Mouse (Mus musculus) liver, adult (tissue): Measurements from ENCODE around the gene Ppm1b.

Source experiments
- GATA4 ChIP-seq: IDR thresholded peaks from 2 replicates; pipeline ENCODE4 v1.6.1; 2014; ENCODE audit warnings: mild to moderate bottlenecking, low read length; ENCODE audit not compliant: insufficient replicate concordance

Gene Ppm1b

DNA sequence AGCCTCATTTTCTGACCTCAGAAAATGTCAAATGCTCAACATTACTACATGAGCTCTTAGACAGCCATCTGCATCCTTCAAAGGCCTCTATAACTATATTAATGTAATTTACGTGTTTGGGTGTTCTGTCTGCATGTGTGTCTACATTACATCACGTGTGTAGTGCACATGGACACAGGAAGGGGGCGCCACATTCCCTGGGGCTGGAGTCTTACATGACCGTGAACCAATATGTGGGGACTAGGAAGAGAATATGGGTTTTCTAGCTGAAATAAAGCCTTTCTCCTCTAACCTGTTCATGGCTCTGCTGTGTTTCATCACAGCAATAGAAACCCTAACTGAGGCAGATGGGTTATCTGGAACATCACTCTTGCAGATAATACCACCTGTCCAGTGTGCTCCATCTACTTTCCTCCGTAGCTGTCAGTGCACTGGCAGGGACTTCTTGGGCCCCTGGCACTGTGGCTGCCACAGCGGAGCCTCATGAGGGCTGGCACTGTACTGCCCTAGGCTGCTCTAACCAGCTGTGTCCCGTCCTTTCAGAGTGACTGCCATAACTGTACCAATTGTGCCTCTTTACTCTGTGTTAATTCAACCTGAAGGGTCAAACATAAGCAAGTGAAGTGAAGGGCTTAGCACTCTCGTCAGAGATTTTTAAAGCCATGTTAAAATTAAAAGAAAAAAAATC is 114.7 kb downstream of the Ppm1b start:
- TF ChIP-seq GATA4 = no peak

DNA sequence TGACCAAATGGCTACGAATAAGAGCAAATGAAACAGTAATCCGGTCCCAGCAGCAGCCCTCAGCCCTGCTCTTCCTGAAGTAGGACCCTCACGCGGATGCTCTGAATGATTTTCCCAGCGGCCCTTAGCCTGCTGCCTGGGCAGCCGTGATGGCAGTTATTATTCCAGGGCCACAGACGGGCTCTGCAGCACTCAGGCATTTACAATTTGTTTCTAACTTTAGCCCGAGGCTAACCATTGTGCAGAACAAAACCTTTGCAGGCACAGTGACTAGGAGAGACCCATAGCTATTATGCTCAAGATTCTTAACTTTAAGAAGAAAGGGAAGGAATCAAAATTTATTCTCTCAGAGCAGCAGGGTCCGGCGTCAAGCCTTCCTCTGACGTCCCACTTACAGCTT is 115.8 kb downstream of the Ppm1b start:
- TF ChIP-seq GATA4 = no peak

DNA sequence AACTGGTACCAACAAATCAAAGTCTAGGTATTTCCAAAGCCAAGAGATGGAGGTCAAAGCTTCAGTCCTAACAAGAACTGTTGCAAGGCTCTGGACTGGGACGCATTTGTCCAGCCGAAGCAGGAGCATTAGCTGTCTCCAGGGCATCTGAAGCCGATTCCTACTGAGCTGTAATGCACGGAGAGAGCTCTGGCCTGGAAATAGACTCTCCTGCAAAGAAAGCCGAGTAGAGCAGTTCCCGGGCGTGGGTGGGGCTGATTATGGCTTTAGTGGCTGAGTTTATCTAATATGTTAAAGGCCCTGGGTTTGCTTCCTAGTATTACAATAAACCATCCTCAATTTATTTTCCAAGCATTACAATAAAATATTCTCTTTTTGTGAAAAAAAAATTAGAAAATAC is 116.7 kb downstream of the Ppm1b start:
- TF ChIP-seq GATA4 = no peak
